Mouse (Mus musculus): Measurements from ENCODE around the gene P3h1. TPM values are rescaled to one million over a fixed set of nuclear protein-coding genes. Genes with fewer than 3 reads are reported as not detected.

P3h1 gene
- polyA plus RNA-seq, 1 experiment, result 26.1 TPM

DNA sequence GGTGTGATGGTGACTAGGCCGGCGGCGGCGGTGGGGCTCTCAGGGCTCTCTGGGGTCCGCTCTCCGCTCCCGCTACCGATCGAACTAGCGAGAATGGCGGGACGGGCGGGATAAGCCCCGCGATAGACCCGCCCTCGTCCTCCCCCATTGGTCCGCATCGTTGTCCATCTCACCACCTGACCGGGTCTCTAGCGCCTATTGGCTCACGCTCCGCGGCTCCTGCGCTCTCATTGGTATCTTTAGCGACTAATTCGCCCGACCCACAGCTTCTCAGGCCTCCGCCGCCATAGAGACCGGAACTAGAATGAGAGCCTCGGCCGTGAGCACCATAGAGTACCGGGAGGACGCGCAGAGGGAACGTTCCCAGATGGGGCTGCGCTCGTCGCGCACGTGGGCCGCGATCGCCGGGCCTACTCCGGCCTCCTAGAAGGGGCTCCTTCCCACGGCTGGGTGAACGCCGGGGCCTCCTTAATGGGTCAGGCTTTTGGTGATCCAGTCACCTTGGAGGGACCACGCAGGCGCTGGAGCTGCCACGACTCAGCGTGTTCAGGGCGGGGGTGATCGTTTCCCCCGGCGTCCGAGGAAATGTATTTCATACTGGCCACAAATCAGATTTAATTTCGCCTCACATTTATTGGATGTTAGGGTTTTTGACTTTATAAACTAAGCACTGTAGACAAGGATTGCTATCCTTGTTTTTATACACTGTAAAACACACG, 61.9 kb downstream of the P3h1 start, which contains the start of gene Ybx1:
Ybx1 (minus strand) TSS at position 190 of the 719 bp plus-strand sequence.
- TF ChIP-seq CTCF (IDR thresholded peaks at IDR 0.05; ENCODE audit: control insufficient read depth, insufficient read depth, insufficient read length) (no peak), MYOD1 (IDR thresholded peaks at IDR 0.05; ENCODE audit: control insufficient read depth, insufficient read length, low read depth) (no peak), FOSL1 (IDR thresholded peaks at IDR 0.05; ENCODE audit: insufficient read depth, low read length, poor library complexity, severe bottlenecking) (no peak), CEBPB (IDR thresholded peaks at IDR 0.05; ENCODE audit: low read depth) (no peak), USF1 (IDR thresholded peaks at IDR 0.05; ENCODE audit: low read depth) (peak; percentile 91), MAX (IDR thresholded peaks at IDR 0.05) (peak; percentile 90), MYOG (IDR thresholded peaks at IDR 0.05; ENCODE audit: control insufficient read depth, extremely low read depth, insufficient read length) (no peak)
- Histone ChIP-seq H3K79me2 (ENCODE audit: control insufficient read depth, insufficient read depth) (peaks cover 56% of the 10 kb centered on the region), H3K36me3 (ENCODE audit: control insufficient read depth, insufficient read depth) (peaks cover 33% of the 10 kb centered on the region), H3K4me3 (ENCODE audit: insufficient read depth, poor library complexity, severe bottlenecking) (peak within 1 kb of the TSS; percentile 76), H3ac (ENCODE audit: control insufficient read depth, insufficient read length, low read depth) (peak within 1 kb of the TSS; percentile 98), H3K27me3 (ENCODE audit: control insufficient read depth, insufficient read depth, insufficient read length) (no peaks in the 10 kb centered on the region), H3K79me3 (ENCODE audit: low read depth) (peaks cover 44% of the 10 kb centered on the region)

DNA sequence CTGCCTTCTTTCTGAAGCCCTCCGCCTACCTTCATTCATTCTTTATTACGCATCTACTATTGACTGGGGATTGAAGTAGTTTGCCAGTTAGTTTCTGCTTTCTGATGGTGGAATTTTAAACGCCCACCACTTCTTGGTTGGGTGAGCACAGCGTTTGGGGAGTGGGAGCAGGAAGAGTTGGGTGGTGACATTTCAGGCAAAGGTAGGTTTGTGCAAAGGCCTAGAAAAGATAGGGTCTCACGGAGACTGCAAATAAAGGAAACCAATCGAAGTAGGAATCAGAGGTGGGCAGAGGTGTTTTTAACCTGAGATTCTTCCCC, 62.4 kb downstream of the P3h1 start:
- TF ChIP-seq USF1 (IDR thresholded peaks at IDR 0.05; ENCODE audit: low read depth) (no peak), CEBPB (IDR thresholded peaks at IDR 0.05; ENCODE audit: low read depth) (no peak), FOSL1 (IDR thresholded peaks at IDR 0.05; ENCODE audit: insufficient read depth, low read length, poor library complexity, severe bottlenecking) (no peak), CTCF (IDR thresholded peaks at IDR 0.05; ENCODE audit: control insufficient read depth, insufficient read depth, insufficient read length) (no peak)
- H3K27me3 ChIP-seq (ENCODE audit: control insufficient read depth, insufficient read depth, insufficient read length), result no peaks in the 10 kb centered on the region
- peaks cover 38% of the 10 kb centered on the region for H3K79me3 ChIP-seq (ENCODE audit: low read depth)
- peak overlapping the region; percentile 72 for H3ac ChIP-seq (ENCODE audit: control insufficient read depth, insufficient read length, low read depth)
- H3K4me3 ChIP-seq (ENCODE audit: insufficient read depth, poor library complexity, severe bottlenecking), result peak overlapping the region; percentile 76
- peaks cover 28% of the 10 kb centered on the region for H3K36me3 ChIP-seq (ENCODE audit: control insufficient read depth, insufficient read depth)
- peaks cover 51% of the 10 kb centered on the region for H3K79me2 ChIP-seq (ENCODE audit: control insufficient read depth, insufficient read depth)

DNA sequence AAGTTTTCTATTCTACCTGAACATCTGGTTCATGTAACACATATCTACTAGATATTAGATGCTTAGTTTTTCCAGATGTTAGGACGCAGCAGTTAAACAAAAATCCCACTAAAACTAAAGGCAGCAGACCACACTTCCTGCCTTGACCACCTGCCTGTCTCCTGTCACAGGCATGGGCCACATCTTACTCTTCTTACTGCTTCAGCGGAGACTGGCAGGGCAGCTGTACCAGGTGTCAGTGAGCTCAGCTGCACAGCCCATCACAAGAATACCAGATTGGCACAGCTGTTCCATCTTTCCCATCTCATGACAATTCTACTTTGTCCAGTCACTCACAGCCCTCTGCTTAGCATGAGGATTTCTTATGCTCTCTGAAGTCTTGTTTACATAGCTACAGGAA, 64.6 kb downstream of the P3h1 start:
- peaks cover 16% of the 10 kb centered on the region for H3K79me3 ChIP-seq (ENCODE audit: low read depth)
- no peak for TF ChIP-seq FOSL1 (IDR thresholded peaks at IDR 0.05; ENCODE audit: insufficient read depth, low read length, poor library complexity, severe bottlenecking)
- no peak for TF ChIP-seq MYOD1 (IDR thresholded peaks at IDR 0.05; ENCODE audit: control insufficient read depth, insufficient read length, low read depth)
- no peak for TF ChIP-seq CEBPB (IDR thresholded peaks at IDR 0.05; ENCODE audit: low read depth)
- no peak for TF ChIP-seq MAX (IDR thresholded peaks at IDR 0.05)
- no peak for TF ChIP-seq MYOG (IDR thresholded peaks at IDR 0.05; ENCODE audit: control insufficient read depth, extremely low read depth, insufficient read length)
- TF ChIP-seq USF1 (IDR thresholded peaks at IDR 0.05; ENCODE audit: low read depth), result no peak
- no peak for TF ChIP-seq CTCF (IDR thresholded peaks at IDR 0.05; ENCODE audit: control insufficient read depth, insufficient read depth, insufficient read length)
- H3K4me3 ChIP-seq (ENCODE audit: insufficient read depth, poor library complexity, severe bottlenecking), result no peak overlapping the region
- no peaks in the 10 kb centered on the region for H3K27me3 ChIP-seq (ENCODE audit: control insufficient read depth, insufficient read depth, insufficient read length)
- H3K79me2 ChIP-seq (ENCODE audit: control insufficient read depth, insufficient read depth), result peaks cover 28% of the 10 kb centered on the region
- H3K36me3 ChIP-seq (ENCODE audit: control insufficient read depth, insufficient read depth), result peaks cover 7% of the 10 kb centered on the region
- H3ac ChIP-seq (ENCODE audit: control insufficient read depth, insufficient read length, low read depth), result no peak overlapping the region

Other genes with a start within 250 kb of the P3h1 start
- gene Slc2a1, start 124.2 kb upstream of the P3h1 start, polyA plus RNA-seq (2012; fragmentation: generic; extraction: Trizol), result 49.0 TPM
- 4.8 TPM for gene Zfp691, start 58.7 kb upstream of the P3h1 start, polyA plus RNA-seq (2012; fragmentation: generic; extraction: Trizol)
- 0.01 TPM for gene Ermap, start 42.9 kb upstream of the P3h1 start, polyA plus RNA-seq (2012; fragmentation: generic; extraction: Trizol)
- 76.1 TPM for gene Svbp, start 37.6 kb upstream of the P3h1 start, polyA plus RNA-seq (2012; fragmentation: generic; extraction: Trizol)
- not detected for gene Tmem269, start 14.7 kb upstream of the P3h1 start, polyA plus RNA-seq (2012; fragmentation: generic; extraction: Trizol)
- 10.0 TPM for gene AU022252, start 203 bp upstream of the P3h1 start, polyA plus RNA-seq (2012; fragmentation: generic; extraction: Trizol)
- gene Cldn19, start 22.5 kb downstream of the P3h1 start, polyA plus RNA-seq (2012; fragmentation: generic; extraction: Trizol), result not detected
- gene Ybx1, start 61.7 kb downstream of the P3h1 start, polyA plus RNA-seq (2012; fragmentation: generic; extraction: Trizol), result 818 TPM
- gene Ppih, start 87.6 kb downstream of the P3h1 start, polyA plus RNA-seq (2012; fragmentation: generic; extraction: Trizol), result 68.2 TPM
- 0.22 TPM for gene Ccdc30, start 182.6 kb downstream of the P3h1 start, polyA plus RNA-seq (2012; fragmentation: generic; extraction: Trizol)
- gene Ppcs, start 189.5 kb downstream of the P3h1 start, polyA plus RNA-seq (2012; fragmentation: generic; extraction: Trizol), result 17.9 TPM
- gene Zmynd12, start 189.9 kb downstream of the P3h1 start, polyA plus RNA-seq (2012; fragmentation: generic; extraction: Trizol), result not detected